Mouse (Mus musculus): Measurements from ENCODE around the gene Meox2.
"Not testable (repeated sequence)": the region's sequence is repeated elsewhere in the genome, so short reads cannot be mapped to it uniquely, and the experiment has no call there.

Gene Meox2

DNA sequence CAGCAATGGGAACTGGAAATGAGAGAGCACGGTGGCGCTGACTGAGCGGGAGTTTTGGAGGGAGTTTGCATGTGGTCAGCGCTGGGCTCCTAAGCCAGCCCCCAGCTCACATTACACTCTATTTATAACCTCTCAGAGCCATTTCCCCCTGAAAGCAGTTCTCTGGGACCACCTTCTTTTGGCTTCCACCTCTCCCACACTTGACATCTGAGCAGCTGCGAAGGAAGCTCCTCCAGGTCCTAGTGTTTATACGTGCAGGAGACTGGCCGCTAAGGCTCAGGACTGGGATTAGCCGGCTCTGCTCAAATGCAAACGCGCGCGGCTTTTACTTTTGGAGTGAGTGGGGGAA is at the start of gene Meox2:
Meox2 (plus strand) TSS at position 151 of the 349 bp plus-strand sequence.
- DNase-seq: peak; percentile 35

DNA sequence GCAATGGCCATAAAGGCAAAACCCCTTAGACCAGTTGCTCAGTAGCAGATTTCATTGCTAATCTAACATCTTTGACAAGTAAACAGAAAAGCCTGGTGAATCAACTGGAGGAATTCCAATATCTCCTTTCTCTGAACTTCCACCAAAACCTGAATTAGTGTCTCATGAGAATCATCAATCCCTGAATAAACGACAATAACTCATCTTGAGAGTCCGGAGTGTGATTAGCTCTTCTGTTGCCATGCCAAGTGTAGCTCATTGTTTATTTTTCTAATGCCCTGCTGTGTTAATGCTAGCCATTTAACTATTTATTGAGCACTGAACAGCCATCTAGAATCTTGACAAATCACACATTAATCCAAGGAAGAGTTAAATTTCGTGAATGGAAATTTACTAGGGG is 35.7 kb upstream of the Meox2 start:
- DNase-seq: no peak

DNA sequence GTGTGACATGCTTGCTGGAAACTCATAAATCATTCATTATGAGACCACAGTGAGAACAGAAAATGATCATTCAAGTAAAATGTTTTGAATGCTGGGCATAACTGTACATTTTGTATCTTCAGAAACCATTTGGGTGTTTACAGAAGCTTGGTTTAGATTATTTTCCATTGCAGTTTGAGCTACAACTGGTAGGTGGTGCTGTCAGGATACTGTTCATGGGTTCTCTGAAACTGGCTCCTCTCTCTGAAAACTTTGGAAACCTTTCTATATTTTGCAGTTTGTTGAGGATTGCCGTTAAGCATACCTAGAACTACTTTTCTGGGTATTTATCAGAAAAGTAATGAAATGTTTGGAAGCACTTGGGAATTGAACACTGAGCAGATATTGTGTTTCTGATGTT is 31.0 kb upstream of the Meox2 start:
- DNase-seq: peak; percentile 7

DNA sequence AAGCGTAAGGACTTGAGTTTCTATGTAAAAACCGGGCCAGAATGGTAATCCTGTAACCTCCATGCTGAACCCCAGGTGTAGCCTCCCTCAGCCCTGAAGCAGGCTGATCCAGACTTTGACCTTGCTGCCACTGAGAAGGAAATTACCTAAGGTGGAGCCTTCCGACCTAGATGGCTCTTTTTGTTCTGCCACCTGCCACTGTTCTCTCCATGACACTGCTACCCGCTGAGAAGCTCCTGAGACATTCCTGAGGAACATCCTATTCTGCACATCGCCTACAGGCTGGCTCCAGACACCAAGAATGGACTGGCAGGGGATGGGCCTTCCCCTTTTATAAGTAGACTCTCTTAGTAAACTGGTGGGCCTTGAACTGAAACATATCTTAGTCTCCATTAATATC is 28.3 kb upstream of the Meox2 start:
- not testable (repeated sequence) for DNase-seq

DNA sequence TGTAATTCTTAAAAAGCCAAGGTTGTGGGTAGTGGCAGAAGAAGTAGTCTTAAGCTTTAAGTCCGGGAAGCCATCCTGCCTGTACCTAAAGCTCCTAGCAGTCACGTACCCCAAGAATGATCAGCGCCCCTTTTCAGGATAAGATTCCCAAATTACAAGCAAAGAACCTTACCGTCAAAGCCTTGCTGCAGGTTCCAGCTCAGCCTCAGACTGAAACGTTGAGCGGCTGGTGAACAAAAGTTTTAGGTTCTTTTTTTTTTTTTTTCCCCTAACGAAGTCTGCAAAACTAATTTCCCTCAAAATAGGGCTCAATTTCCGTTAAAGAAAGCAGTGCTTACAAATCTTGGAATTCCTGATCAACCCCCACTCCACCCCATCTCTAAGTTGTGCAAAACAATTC is 1.8 kb upstream of the Meox2 start:
- DNase-seq: no peak

DNA sequence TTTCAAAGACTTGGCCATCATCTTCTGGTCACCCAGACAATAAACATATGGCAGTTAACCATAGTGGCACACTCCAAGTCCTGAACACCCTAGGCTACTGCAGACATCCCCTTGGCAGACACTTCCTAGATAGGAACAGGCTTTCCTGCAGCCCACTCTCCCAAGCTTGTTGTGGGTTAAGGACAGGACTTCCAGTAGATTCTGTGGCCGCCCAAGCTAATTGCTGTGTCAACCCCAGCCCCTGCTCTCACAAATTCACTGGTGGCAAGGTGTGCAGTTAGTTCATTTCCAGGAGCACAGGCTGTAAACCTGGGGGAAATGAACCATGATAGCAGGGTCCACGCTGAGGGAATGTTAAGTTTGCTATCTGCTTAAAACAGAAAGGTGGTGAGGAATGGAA is 1.2 kb upstream of the Meox2 start:
- DNase-seq: no peak

DNA sequence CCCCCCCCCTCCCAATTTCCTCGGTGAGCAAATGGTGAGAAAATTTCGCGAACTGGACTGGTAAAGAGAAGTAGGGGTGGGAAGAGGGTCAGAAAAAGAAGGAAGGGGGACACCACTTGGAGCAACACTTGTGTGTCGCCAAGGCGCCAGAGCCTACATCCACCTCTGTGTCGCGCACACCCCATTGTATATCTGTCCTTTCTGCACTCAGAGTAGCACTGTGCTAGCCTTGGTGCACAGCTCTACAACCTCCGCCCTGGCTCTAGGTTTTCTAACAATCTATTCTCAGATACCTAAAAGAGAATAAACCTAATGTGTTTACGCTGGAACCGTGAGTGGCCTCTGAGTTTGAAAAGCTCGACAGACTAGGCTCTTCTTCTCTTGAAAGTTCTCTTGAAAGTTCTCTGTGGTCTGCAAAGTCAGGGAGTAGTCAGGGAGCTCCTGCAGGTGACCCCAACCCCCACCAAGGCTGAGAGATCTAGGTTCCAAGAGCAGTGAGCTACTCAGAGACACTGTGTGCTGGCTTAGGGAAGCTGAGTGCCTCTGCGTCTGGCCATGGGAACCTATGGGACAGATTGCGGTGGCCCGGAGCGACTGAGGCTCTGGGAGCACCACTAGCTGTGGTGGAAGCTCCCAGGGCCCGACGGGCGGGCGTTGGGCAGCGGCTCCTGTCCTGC is 489 bp upstream of the Meox2 start:
- no peak for DNase-seq

DNA sequence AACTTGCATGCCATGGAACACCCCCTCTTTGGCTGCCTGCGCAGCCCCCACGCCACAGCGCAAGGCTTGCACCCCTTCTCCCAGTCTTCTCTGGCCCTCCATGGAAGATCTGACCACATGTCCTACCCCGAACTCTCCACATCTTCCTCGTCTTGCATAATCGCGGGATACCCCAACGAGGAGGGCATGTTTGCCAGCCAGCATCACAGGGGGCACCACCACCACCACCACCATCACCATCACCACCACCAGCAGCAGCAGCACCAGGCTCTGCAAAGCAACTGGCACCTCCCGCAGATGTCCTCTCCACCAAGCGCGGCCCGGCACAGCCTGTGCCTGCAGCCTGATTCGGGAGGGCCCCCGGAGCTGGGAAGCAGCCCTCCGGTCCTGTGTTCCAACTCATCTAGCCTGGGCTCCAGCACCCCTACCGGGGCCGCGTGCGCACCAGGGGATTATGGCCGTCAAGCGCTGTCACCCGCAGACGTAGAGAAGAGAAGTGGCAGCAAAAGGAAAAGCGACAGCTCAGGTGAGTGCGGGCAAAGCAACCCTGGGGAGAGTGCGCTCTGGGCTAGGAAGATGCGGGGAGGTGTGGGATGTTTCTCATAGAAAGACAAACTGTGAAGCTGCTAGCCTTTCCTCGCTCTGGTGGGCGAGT is 606 bp downstream of the Meox2 start:
- DNase-seq: peak; percentile 15

DNA sequence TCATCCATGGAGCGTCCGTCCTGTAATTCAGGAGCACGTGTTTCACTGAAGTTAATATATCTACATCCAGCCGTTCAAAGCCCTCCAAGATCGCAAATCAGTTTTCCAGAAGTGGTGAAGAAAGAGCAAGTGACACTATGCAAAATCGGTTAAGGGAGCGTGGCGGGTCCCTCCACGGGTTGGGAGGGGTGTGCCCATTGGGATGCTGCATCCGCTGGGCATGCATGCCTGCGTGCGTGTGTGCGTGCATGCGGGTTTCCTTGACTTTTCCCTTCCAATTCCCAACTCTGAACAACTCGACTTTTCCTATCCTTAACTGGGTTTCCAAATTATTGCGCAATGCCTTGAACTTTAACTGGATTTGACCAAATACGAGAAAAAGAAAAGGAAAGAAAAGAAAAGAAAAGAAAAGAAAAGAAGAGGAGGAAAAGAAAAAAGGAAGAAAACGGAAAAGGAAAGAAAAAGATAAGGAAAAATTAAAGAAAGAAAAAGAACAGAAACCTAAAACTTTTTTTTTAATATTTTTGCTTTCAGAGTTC is 1.2 kb downstream of the Meox2 start:
- no peak for DNase-seq

DNA sequence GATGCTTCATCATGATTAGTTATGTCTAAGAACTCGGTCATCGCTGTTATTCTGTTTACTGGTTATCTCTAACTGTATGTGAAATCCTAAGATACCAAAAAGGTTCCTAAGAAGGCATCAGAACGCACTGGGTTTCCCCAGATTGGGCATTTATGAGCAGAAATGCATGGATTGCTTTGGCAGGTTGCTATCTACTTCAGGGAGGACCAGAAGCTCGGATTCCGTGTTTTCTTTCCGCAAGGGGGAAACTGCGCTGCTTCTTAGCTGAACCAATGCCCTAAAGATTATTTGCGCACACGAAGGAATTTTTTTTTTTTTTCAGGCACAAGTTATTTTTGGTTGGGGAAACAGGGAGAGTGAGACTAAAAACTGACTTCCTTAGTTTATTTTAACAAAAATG is 2.6 kb downstream of the Meox2 start:
- no peak for DNase-seq

DNA sequence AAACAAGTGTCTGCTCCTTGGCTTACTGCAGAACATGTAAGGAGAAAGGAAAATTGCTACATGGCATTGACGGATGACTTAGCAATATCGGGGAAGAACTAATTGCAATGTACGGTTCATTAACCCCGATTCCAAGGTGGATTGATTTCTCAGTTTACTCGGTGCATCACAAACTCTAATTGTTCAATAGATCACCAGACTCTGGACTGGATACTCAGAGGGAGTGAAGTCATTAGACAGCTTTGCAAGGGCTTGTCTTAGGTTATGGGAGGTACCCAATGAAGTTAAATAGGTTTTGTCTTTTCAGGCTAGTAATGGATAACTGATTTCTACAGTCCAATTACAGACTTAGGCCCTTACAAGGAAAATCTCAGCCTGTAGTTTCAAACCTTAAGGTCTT is 10.9 kb downstream of the Meox2 start:
- no peak for DNase-seq

DNA sequence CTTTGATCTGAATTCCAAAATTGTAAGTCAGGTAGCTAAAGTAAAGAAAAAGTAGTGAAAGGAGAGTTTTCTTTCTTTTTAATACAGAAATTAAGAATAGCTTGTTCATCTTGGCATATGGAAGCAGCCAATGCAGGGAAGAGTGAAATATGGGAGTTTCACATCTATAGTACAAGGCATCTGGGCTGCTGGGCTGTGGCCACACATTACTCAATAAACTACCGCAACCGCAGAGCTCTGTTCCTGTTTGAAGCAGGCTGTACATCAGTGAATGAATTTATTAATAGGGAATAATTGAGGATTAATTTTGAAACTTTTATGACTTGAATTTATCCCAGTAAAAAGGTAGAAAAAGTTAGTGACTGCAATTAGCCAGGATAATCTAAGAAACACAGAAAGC is 15.4 kb downstream of the Meox2 start:
- no peak for DNase-seq

DNA sequence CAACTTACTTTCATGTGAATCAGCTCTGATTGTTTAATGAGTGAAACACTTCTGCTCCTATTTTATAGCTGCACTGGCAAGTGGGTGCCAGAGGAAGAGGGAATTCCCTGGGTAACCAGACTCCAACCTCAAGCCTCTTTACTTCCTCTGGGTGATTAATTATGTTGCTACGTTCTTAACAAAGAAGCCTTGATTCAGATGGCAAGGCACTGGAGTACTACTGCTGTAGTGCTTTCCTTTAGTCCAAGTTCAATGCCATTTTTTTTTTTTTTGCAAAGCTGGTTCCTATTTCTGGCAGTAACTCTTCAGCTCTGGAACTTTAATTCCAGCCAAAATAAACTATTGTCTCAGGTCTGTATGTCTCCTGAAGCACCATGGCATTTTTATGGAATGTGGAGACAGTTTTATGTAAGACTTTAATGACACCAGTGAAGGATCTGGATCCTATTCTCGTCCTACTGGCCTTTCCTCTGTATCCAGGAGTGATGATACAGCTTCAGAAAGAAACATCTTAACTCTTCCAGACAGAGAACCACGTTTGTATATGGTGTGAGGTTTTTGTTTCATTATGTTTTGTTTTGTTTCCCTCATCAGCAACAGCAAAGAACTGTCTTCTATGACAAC is 33.9 kb downstream of the Meox2 start:
- no peak for DNase-seq

DNA sequence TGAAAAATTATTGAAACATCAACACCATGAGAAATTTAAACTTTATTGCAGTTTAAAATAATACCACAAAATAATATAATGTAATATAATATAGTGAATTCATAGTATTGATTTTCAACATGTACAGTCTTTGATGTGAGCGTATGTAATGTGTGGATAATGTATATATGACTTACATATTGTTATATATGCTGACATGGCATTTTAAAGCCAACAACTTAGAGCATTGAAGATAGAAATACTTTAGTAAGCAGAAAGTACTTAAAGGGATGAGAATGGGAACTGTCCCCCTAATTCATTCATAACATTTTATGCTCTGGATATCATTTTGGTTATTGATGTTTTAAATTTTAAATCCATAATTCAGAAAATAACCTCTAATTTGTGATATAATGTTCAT is 35.5 kb downstream of the Meox2 start:
- no peak for DNase-seq

DNA sequence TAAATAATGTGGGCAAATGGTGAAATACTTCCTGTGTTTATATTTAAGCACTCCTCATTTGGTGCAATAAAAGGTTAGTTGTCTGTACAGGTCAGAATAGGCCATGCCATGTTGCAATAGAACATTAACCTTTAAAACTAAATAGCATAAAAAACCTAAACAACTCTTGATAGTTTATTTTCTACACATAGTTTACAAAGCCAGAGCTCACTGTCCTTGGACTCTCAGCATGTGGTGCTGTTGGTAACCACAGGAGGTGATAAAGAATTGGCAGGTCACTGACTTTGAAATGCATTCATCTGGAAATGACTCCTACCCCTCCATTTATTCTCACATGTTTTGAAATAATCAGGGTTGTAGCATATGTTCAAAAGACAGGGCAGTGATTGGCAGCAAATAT is 59.4 kb downstream of the Meox2 start:
- no peak for DNase-seq

DNA sequence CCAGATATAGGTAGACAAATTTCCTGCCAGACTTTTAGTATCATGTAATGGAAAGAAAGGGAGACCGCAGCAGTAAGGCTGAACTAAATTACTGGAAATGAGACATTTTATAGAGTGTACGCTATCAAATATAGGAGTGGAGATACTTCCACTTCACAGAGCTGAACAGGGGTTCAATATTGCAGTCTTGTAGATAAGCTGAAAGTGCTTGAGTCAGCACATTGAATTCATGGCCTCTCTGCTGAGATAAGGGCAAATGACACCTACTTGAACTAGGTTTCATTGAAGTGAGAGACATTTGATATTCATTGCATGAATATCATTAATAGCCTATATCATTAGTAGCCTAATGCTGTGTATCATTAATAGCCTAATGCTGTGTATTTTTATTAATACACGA is 65.0 kb downstream of the Meox2 start:
- no peak for DNase-seq

DNA sequence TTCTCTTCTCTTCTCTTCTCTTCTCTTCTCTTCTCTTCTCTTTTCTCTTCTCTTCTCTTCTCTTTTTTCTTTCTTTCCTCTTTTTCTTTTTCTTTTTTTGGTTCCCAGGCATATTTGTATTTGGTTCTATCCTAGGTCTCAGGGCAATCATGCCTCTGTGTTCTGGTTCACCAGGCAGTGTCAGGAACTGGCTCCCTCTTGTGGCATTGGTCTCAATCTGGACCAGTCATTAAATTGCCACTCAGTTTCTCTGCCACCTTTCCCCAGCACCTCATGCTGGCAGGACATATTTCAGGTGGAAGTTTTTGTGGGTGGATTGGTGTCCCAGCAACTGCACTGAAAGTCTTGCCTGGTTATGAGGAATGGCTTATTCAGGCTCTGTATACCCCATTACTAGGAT is 75.3 kb downstream of the Meox2 start:
- DNase-seq: peak; percentile 45

DNA sequence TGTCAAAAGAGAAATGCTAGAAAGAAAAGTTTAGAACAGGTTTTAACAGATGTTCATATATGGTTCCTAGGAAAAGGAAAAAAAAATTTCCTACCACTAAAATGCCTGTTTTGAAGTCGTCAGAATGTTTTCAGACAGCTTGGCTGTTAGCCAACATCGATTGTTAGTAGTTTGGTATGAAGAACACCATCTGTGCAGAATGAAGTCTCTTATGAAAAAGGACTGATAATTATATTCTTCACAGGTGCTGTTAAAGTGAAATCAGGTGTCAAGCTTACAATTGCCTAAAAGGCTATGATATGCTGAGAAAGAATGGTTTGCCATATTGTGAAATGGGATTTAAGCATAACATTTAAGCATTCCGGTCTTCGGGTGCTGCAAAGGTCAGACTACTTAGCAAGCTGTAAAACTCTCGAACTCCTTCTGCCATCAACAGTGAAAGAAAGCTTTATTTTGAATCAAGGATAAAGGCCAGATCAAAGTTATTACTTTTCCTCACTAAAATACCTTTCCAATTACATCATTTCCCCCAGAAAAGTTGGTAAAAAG is 80.7 kb downstream of the Meox2 start:
- no peak for DNase-seq

Data from kidney, postnatal 10 days (tissue).